Mouse (Mus musculus): ENCODE results near the gene Dcaf10.
"Not testable (repeated sequence)": the region's sequence is repeated elsewhere in the genome, so short reads cannot be mapped to it uniquely, and the experiment has no call there.

Dcaf10 gene

GRCm38 (mm10) chr4:45341669-45342249 lies at the start of gene Dcaf10:
Dcaf10 (plus strand) TSS chr4:45342101.
- in situ Hi-C loops (cut with MboI, MseI) = loop anchor here in 1 of 2 experiments (5.0 to 25.0 kb wide), 2 partner anchors 66 to 1154 kb away; partner anchors contain the start of gene Slc25a51

- in situ Hi-C loops (cut with MboI, MseI) = no loop called here
Observed at GRCm38 (mm10) chr4:45296662-45297564, 45.0 kb upstream of the Dcaf10 start, which contains the start of gene Trmt10b. Trmt10b (plus strand) TSS chr4:45297127.

- in situ Hi-C loops (cut with MboI, MseI) = no loop called here
Observed at GRCm38 (mm10) chr4:45305536-45305935, 36.4 kb upstream of the Dcaf10 start.

GRCm38 (mm10) chr4:45308046-45308445 lies 33.9 kb upstream of the Dcaf10 start:
- in situ Hi-C loops (cut with MboI, MseI) = no loop called here

GRCm38 (mm10) chr4:45308606-45309005 lies 33.3 kb upstream of the Dcaf10 start:
- in situ Hi-C loops (cut with MboI, MseI) = no loop called here

GRCm38 (mm10) chr4:45311056-45311455 lies 30.8 kb upstream of the Dcaf10 start:
- in situ Hi-C loops (cut with MboI, MseI) = no loop called here

- in situ Hi-C loops (cut with MboI, MseI) = no loop called here
Observed at GRCm38 (mm10) chr4:45320159-45320816, 21.6 kb upstream of the Dcaf10 start.

- in situ Hi-C loops (cut with MboI, MseI) = loop anchor here in 1 of 2 experiments (25.0 kb wide), 1 partner anchor 1144 kb away; no protein-coding TSS in a partner anchor
Observed at GRCm38 (mm10) chr4:45331139-45331538, 10.8 kb upstream of the Dcaf10 start.

- in situ Hi-C loops (cut with MboI, MseI) = loop anchor here in 1 of 2 experiments (25.0 kb wide), 1 partner anchor 1145 kb away; no protein-coding TSS in a partner anchor
Observed at GRCm38 (mm10) chr4:45332466-45332865, 9.4 kb upstream of the Dcaf10 start.

- in situ Hi-C loops (cut with MboI, MseI) = loop anchor here in 1 of 2 experiments (5.0 to 25.0 kb wide), 2 partner anchors 66 to 1154 kb away; partner anchors contain the start of gene Slc25a51
Observed at GRCm38 (mm10) chr4:45341226-45341625, 675 bp upstream of the Dcaf10 start.

GRCm38 (mm10) chr4:45342286-45343155 lies 620 bp downstream of the Dcaf10 start, which contains the start of gene Exosc3:
Exosc3 (minus strand) TSS chr4:45342732.
- in situ Hi-C loops (cut with MboI, MseI) = loop anchor here in 1 of 2 experiments (5.0 to 25.0 kb wide), 2 partner anchors 65 to 1155 kb away; partner anchors contain the start of gene Slc25a51

GRCm38 (mm10) chr4:45356653-45357052 lies 14.8 kb downstream of the Dcaf10 start:
- in situ Hi-C loops (cut with MboI, MseI) = loop anchor here in 1 of 2 experiments (25.0 kb wide), 1 partner anchor 806 kb away; no protein-coding TSS in a partner anchor

- in situ Hi-C loops (cut with MboI, MseI) = loop anchor here in 1 of 2 experiments (25.0 kb wide), 1 partner anchor 791 kb away; no protein-coding TSS in a partner anchor
Observed at GRCm38 (mm10) chr4:45371261-45371660, 29.4 kb downstream of the Dcaf10 start.

- in situ Hi-C loops (cut with MboI, MseI) = loop anchor here in 1 of 2 experiments (25.0 kb wide), 1 partner anchor 787 kb away; no protein-coding TSS in a partner anchor
Observed at GRCm38 (mm10) chr4:45374879-45375278, 33.0 kb downstream of the Dcaf10 start.

GRCm38 (mm10) chr4:45376573-45376972 lies 34.7 kb downstream of the Dcaf10 start:
- in situ Hi-C loops (cut with MboI, MseI) = no loop called here

GRCm38 (mm10) chr4:45380903-45381580 lies 39.1 kb downstream of the Dcaf10 start:
- in situ Hi-C loops (cut with MboI, MseI) = not testable (repeated sequence)

- in situ Hi-C loops (cut with MboI, MseI) = not testable (repeated sequence)
Observed at GRCm38 (mm10) chr4:45382133-45382532, 40.2 kb downstream of the Dcaf10 start.

GRCm38 (mm10) chr4:45387296-45387695 lies 45.4 kb downstream of the Dcaf10 start:
- in situ Hi-C loops (cut with MboI, MseI) = not testable (repeated sequence)

GRCm38 (mm10) chr4:45392099-45392498 lies 50.2 kb downstream of the Dcaf10 start:
- in situ Hi-C loops (cut with MboI, MseI) = no loop called here

GRCm38 (mm10) chr4:45392572-45392971 lies 50.7 kb downstream of the Dcaf10 start:
- in situ Hi-C loops (cut with MboI, MseI) = no loop called here
